Mouse (Mus musculus) brain, embryonic 14.5 days (tissue): ENCODE results near the gene Arhgap10. TPM values are rescaled to one million over a fixed set of nuclear protein-coding genes. Genes with fewer than 3 reads are reported as not detected.

ENCODE experiments used
- DNase-seq: peaks from one replicate; pipeline ENCODE4 v3.0.0-alpha.2; 2011; ENCODE audit warnings: low read depth
- CTCF ChIP-seq: fragments of 200-500 bp; IDR thresholded peaks from 2 replicates; pipeline ENCODE4 v1.5.1; 2012; ENCODE audit warnings: inconsistent platforms, mild to moderate bottlenecking, moderate library complexity, borderline replicate concordance; ENCODE audit not compliant: insufficient read depth, insufficient read length; ENCODE audit errors: extremely low read depth
- POLR2A ChIP-seq: fragments of 200-500 bp; IDR thresholded peaks from 2 replicates; pipeline ENCODE4 v1.6.1; 2012; ENCODE audit warnings: mild to moderate bottlenecking, inconsistent platforms, borderline replicate concordance; ENCODE audit not compliant: poor library complexity, insufficient read depth, insufficient read length, severe bottlenecking; ENCODE audit errors: extremely low read depth
- polyA plus RNA-seq: library from polyadenylated mRNA; depleted of rRNA; stranded (reverse); fragments of >200 nt; gene quantifications from 2 replicates; pipeline ENCODE4 v1.2.3, GENCODE M21; 2012

The Arhgap10 gene
- polyA plus RNA-seq, 1 experiment: 5.0 TPM

DNA sequence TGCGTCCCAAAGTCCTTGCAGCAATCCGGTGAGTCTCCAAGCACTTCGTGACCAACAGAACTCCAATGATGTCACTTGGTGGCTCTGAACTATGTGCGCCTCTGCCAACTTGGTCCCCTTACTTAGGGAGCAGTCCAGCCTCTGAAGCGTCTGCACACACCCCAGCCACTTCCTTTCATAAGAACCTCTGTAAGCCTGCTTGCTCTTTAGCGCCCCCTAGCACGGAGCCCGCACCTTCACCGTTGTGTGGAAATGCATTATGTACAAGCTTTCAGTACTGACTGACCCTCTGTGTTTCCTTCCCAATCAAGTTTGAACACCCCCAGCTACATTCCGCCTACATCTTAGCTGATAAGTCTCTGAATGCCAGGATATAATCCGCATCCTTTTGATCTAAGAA lies 138.5 kb downstream of the Arhgap10 start:
- peak; percentile 57 for DNase-seq
- peak; percentile 57; the same call in 1 of the 2 replicates for TF ChIP-seq CTCF
- no peak for TF ChIP-seq POLR2A

- DNase-seq: peak; percentile 83
Measured at GRCm38 (mm10) chr8:77376451-77376853, 141.3 kb downstream of the Arhgap10 start.

GRCm38 (mm10) chr8:77375999-77376398 lies 141.8 kb downstream of the Arhgap10 start:
- DNase-seq: no peak
- TF ChIP-seq CTCF (no peak), POLR2A (no peak)

More at GRCm38 (mm10) chr8:77376451-77376853, 141.3 kb downstream of the Arhgap10 start:
- no peak for TF ChIP-seq CTCF
- no peak for TF ChIP-seq POLR2A

- DNase-seq: no peak
Measured at GRCm38 (mm10) chr8:77371006-77371405, 146.7 kb downstream of the Arhgap10 start.

DNA sequence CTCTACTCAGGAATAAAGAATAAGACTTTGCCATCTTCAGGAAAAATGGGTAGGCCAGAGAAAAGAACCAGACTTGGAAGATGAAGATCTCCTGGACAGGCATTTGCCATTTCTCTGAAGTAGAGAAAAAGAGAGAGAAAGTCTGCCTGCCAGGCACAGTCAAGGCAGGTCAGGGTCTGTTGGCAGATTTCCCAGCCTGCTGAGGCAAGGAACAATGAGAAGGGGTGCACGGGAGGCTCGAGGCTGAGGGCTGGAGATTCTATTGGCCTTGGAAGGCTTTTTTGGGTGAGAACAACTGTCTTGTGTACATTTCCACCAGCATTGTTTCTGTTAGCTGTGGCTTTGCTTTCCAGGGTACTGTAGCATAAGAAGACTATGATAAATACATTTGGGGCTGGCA lies 147.4 kb downstream of the Arhgap10 start:
- no peak for TF ChIP-seq CTCF
- no peak for TF ChIP-seq POLR2A
- DNase-seq: peak; percentile 75

More at GRCm38 (mm10) chr8:77371006-77371405, 146.7 kb downstream of the Arhgap10 start:
- TF ChIP-seq POLR2A: no peak
- TF ChIP-seq CTCF: no peak

DNA sequence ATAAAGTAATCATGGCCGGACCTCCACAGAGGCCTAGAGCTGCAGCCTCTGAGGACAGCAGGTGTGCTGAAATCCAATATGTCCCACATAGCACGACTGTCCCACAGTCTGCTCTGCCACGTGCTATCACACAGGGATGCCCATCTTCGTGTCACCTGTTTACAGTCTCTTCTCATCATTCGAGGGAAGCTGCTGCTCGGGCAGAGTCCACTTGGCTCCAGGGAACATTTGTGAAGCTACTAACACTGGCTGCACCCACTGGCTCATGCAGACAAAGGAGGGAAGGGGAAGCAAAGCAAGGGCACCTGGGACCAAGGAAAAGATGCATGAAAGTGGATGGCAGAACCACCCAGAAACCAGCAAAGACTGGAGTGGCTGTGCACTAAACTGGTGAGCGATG lies 148.1 kb downstream of the Arhgap10 start:
- TF ChIP-seq CTCF: no peak
- TF ChIP-seq POLR2A: no peak
- DNase-seq: no peak

- DNase-seq: no peak
- peak; percentile 47; the same call in 1 of the 2 replicates for TF ChIP-seq CTCF
- no peak for TF ChIP-seq POLR2A
Measured at GRCm38 (mm10) chr8:77367091-77367490, 150.7 kb downstream of the Arhgap10 start.

DNA sequence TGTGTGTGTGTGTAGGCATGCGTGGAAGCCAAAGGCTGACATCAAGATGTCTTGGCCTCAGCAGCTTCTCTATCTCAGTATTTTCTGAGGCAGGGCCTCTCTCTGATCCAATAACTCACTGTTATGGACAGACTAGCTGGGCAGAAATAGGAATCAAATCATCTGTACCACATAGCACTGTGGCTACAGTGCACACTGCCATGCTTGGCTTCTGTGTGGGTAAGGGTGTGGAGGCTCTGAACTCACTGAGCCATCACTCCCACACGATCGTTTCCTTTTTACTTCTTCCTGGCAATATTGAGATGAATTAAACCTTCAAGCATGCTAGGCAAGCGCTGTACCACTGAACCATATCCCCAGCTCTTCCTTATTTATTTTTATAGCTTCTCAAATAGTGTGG lies 151.3 kb downstream of the Arhgap10 start:
- no peak for TF ChIP-seq CTCF
- no peak for DNase-seq

- no peak for TF ChIP-seq POLR2A
- DNase-seq: no peak
Measured at GRCm38 (mm10) chr8:77365990-77366389, 151.8 kb downstream of the Arhgap10 start.

DNA sequence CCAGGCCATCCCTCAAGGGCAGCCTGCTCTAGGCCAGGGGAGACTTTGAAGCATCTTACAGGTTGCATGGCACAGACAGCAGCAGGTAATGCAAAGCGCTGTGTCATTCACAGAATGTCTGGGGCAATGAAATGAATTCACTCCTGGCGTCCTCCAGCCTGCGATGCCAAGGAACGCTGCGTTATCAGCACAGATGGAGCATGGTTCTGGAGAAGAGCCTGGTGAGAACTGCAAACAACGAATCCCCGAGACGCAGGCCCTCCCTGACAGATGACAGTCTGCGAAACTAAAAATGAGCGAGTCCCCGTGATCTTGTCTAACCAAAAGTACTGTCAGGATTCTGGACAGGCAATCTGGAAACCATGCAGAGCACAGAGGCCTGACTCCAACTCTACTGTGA lies 153.3 kb downstream of the Arhgap10 start:
- TF ChIP-seq CTCF (no peak), POLR2A (no peak)
- peak; percentile 77 for DNase-seq

GRCm38 (mm10) chr8:77360853-77361252 lies 156.9 kb downstream of the Arhgap10 start:
- TF ChIP-seq POLR2A: no peak
- TF ChIP-seq CTCF: no peak
- DNase-seq: peak; percentile 66

DNA sequence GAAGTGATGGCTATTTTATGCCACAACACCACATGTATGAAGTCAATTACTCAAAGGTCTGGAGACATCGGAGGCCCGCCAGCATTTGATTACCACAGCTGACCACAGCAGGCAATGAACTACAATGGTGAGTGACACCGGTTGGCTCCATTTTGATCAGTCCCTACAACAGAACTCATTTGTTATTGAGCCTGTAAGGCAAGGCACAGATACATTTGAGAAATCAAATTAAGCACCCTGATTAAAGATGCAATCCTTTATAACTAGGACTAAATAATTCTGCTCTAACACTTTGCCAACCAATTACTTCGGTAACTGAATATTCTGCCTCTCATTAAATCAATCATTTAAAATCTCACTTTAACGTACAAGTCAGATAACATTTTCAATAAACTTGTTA lies 157.3 kb downstream of the Arhgap10 start:
- TF ChIP-seq CTCF (no peak), POLR2A (no peak)
- peak; percentile 50 for DNase-seq

DNA sequence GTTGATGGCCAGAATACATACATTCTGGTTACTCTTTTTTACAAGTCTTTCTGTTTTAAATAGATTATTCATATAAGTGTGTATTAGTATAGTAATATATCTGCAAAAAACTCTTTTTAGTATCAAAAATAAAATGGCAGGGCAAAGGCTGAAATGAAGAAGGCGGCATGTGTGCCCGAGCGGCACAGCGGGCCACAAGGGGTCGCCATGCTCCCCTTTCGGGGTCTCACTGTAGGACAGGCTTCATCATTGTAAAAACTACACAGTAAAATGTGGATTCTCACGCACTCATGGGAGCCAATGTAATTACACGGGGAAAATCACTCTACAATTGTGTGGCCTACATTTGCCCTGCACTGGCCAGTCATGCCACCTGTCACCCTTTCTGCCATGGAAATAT lies 160.6 kb downstream of the Arhgap10 start:
- peak; percentile 39; the same call in 1 of the 2 replicates for TF ChIP-seq CTCF
- TF ChIP-seq POLR2A: no peak
- DNase-seq: no peak
